Mouse (Mus musculus) ES-E14 (cell line): ENCODE measurements at regions not wholly inside any gene's neighbourhood (a gene's known extent, or its start where the extent isn't known, plus 50 kb on each side); places are given as distances from the start of the nearest gene placed in this dataset.
A peak's percentile ranks its signal among the peaks of the same experiment; 100 is the strongest.

Experiments used
- CHD2 ChIP-seq: IDR thresholded peaks from 2 replicates; pipeline ENCODE4 v1.6.1; 2014; ENCODE audit warnings: mild to moderate bottlenecking, low read depth, low read length, inconsistent platforms
- HCFC1 ChIP-seq: IDR thresholded peaks from 2 replicates; pipeline ENCODE4 v1.6.1; 2012; ENCODE audit warnings: low read length, inconsistent platforms, borderline replicate concordance; ENCODE audit not compliant: insufficient read depth
- MAFK ChIP-seq: IDR thresholded peaks from 2 replicates; pipeline ENCODE4 v1.6.1; 2014; ENCODE audit warnings: mild to moderate bottlenecking, low read depth, low read length, inconsistent platforms; ENCODE audit not compliant: insufficient read depth
- ZNF384 ChIP-seq: IDR thresholded peaks from 2 replicates; pipeline ENCODE4 v1.6.1; 2012; ENCODE audit warnings: low read depth, low read length, inconsistent platforms

DNA sequence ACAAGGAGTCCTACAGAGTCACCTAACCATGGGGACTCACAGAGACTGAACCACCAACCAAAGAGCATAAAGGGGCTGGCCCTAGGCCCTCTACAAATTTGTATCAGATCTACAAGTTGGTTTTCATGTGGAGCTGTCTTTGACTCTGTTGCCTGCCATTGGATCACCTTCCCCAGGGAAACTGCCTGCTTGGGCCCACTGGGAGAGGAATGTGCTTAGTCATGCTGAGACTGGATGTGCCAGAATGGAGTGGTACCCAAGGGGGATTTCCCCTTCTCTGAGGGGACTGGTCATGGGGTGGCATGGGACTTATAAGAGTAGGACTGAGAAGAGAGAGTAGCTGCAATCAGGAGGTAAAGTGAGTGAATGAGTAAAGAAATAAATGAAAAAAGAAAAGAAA is 844.8 kb upstream of the Cited2 start:
- TF ChIP-seq CHD2, result no peak
- no peak for TF ChIP-seq ZNF384
- TF ChIP-seq MAFK, result peak; percentile 71; the same call in 1 of the 2 replicates
- TF ChIP-seq HCFC1, result no peak
